Mouse (Mus musculus) liver, embryonic 14.5 days (tissue): ENCODE measurements around the gene Gpm6b.

Source experiments
- CTCF ChIP-seq: IDR thresholded peaks from 2 replicates; pipeline ENCODE4 v1.5.1; 2016; ENCODE audit warnings: antibody characterized with exemption, low read depth, control low read depth
- EP300 ChIP-seq: IDR thresholded peaks from 2 replicates; pipeline ENCODE4 v1.6.1; 2016; ENCODE audit warnings: antibody characterized with exemption, low read depth

- TF ChIP-seq CTCF (no peak), EP300 (no peak)
Measured at GRCm38 (mm10) chrX:166240751-166241150, 2.0 kb downstream of the Gpm6b start.
